Mouse (Mus musculus) small intestine, adult 2 months (tissue): ENCODE data around the gene Tfrc. TPM values are rescaled to one million over a fixed set of nuclear protein-coding genes. Genes with fewer than 3 reads are reported as not detected.

Source experiments
- H3K27ac ChIP-seq: fragments of 200-500 bp; 2 replicates; pipeline ENCODE4 v1.5.1; 2012; ENCODE audit warnings: low read depth, low read length, control low read depth, inconsistent platforms; ENCODE audit not compliant: insufficient read depth
- H3K27me3 ChIP-seq: fragments of 200-500 bp; 2 replicates; pipeline ENCODE4 v1.6.1; 2012; ENCODE audit warnings: mild to moderate bottlenecking, moderate library complexity, low read length, inconsistent platforms; ENCODE audit not compliant: control insufficient read depth, insufficient read depth
- H3K36me3 ChIP-seq: fragments of 200-500 bp; 2 replicates; pipeline ENCODE4 v1.6.1; 2012; ENCODE audit warnings: mild to moderate bottlenecking, low read length, control low read depth, inconsistent platforms; ENCODE audit not compliant: control insufficient read depth, insufficient read depth
- H3K4me1 ChIP-seq: fragments of 200-500 bp; 2 replicates; pipeline ENCODE4 v1.6.1; 2012; ENCODE audit warnings: low read length, inconsistent platforms, mixed read lengths; ENCODE audit not compliant: control insufficient read depth, insufficient read depth, insufficient read length
- H3K4me3 ChIP-seq: fragments of 200-500 bp; 2 replicates; pipeline ENCODE4 v1.5.1; 2012; ENCODE audit warnings: low read depth, mild to moderate bottlenecking, control low read depth, inconsistent platforms, low read length, moderate library complexity
- CTCF ChIP-seq: fragments of 200-500 bp; IDR thresholded peaks from 2 replicates; pipeline ENCODE4 v1.5.1; 2012; ENCODE audit warnings: low read depth, mild to moderate bottlenecking, control low read depth, inconsistent platforms, low read length, moderate library complexity, mixed read lengths; ENCODE audit not compliant: insufficient replicate concordance, insufficient read length; ENCODE audit errors: extremely low read depth
- POLR2A ChIP-seq: fragments of 200-500 bp; IDR thresholded peaks from 2 replicates; pipeline ENCODE4 v1.6.1; 2012; ENCODE audit warnings: low read depth, mild to moderate bottlenecking, control low read depth, inconsistent platforms, low read length, moderate library complexity
- WGBS: fragments of 180-500 bp; shearing (Covaris S2); methylation state at CpG from one replicate; pipeline ENCODE4 v1.1.7; 2018; 5-methylcytosine and 5-hydroxymethylcytosine counted together
- polyA plus RNA-seq: library from polyadenylated mRNA; depleted of rRNA; stranded (reverse); fragments of >200 nt; gene quantifications from 2 replicates; pipeline ENCODE4 v1.2.3, GENCODE M21; 2012

The Tfrc gene
- polyA plus RNA-seq, 1 experiment = 3.0 TPM

GRCm38 (mm10) chr16:32586482-32586881 is 22.2 kb upstream of the Tfrc start:
- 84% methylated on average over 4 of the region's 4 CpGs for WGBS

GRCm38 (mm10) chr16:32588568-32588967 is 20.2 kb upstream of the Tfrc start:
- Histone ChIP-seq H3K36me3 (no peaks in the 10 kb centered on the region), H3K27ac (no peak overlapping the region), H3K27me3 (no peaks in the 10 kb centered on the region), H3K4me3 (no peak overlapping the region), H3K4me1 (peaks cover 5% of the 10 kb centered on the region; the same call in 1 of the 2 replicates)
- TF ChIP-seq POLR2A (no peak), CTCF (no peak)
- WGBS = 42% methylated on average over 3 of the region's 3 CpGs

More at GRCm38 (mm10) chr16:32586482-32586881, 22.2 kb upstream of the Tfrc start:
- Histone ChIP-seq H3K4me1 (peaks cover 5% of the 10 kb centered on the region; the same call in 1 of the 2 replicates), H3K27ac (no peak overlapping the region), H3K27me3 (no peaks in the 10 kb centered on the region), H3K36me3 (no peaks in the 10 kb centered on the region), H3K4me3 (no peak overlapping the region)
- TF ChIP-seq POLR2A (no peak), CTCF (no peak)

- no peak for TF ChIP-seq POLR2A
- no peak for TF ChIP-seq CTCF
- 93% methylated on average over 8 of the region's 8 CpGs for WGBS
- H3K4me3 ChIP-seq = no peak overlapping the region
- no peak overlapping the region for H3K27ac ChIP-seq
- no peaks in the 10 kb centered on the region for H3K27me3 ChIP-seq
- H3K4me1 ChIP-seq = peaks cover 6% of the 10 kb centered on the region; the same call in 1 of the 2 replicates
- H3K36me3 ChIP-seq = no peaks in the 10 kb centered on the region
Measured at GRCm38 (mm10) chr16:32591521-32591920, 17.2 kb upstream of the Tfrc start.

- 75% methylated on average over 5 of the region's 5 CpGs for whole genome bisulfite sequencing
- Histone ChIP-seq H3K4me3 (no peak overlapping the region), H3K36me3 (no peaks in the 10 kb centered on the region), H3K27ac (no peak overlapping the region), H3K27me3 (no peaks in the 10 kb centered on the region), H3K4me1 (peaks cover 2% of the 10 kb centered on the region; the same call in 1 of the 2 replicates)
- no peak for TF ChIP-seq CTCF
- TF ChIP-seq POLR2A = no peak
Measured at GRCm38 (mm10) chr16:32593283-32593805, 15.4 kb upstream of the Tfrc start.

- WGBS = 73% methylated on average over 5 of the region's 5 CpGs
- no peak overlapping the region for H3K4me3 ChIP-seq
- TF ChIP-seq CTCF (no peak), POLR2A (no peak)
- H3K36me3 ChIP-seq = no peaks in the 10 kb centered on the region
- H3K27ac ChIP-seq = no peak overlapping the region
- no peaks in the 10 kb centered on the region for H3K27me3 ChIP-seq
- peaks cover 1% of the 10 kb centered on the region; the same call in 1 of the 2 replicates for H3K4me1 ChIP-seq
Measured at GRCm38 (mm10) chr16:32593916-32594315, 14.8 kb upstream of the Tfrc start.

- no peak overlapping the region for H3K27ac ChIP-seq
- no peak overlapping the region for H3K4me3 ChIP-seq
- H3K36me3 ChIP-seq = no peaks in the 10 kb centered on the region
- TF ChIP-seq POLR2A (no peak), CTCF (no peak)
- H3K4me1 ChIP-seq = peaks cover 1% of the 10 kb centered on the region; the same call in 1 of the 2 replicates
- WGBS = 85% methylated on average over 5 of the region's 5 CpGs
- H3K27me3 ChIP-seq = no peaks in the 10 kb centered on the region
Measured at GRCm38 (mm10) chr16:32594701-32595100, 14.0 kb upstream of the Tfrc start.

- 77% methylated on average over 10 of the region's 10 CpGs for WGBS
- H3K27me3 ChIP-seq = no peaks in the 10 kb centered on the region
- no peaks in the 10 kb centered on the region for H3K36me3 ChIP-seq
- H3K4me1 ChIP-seq = peaks cover 1% of the 10 kb centered on the region; the same call in 1 of the 2 replicates
- no peak overlapping the region for H3K27ac ChIP-seq
- no peak overlapping the region for H3K4me3 ChIP-seq
- TF ChIP-seq POLR2A (no peak), CTCF (no peak)
Measured at GRCm38 (mm10) chr16:32595142-32595855, 13.4 kb upstream of the Tfrc start.
